Mouse (Mus musculus): ENCODE measurements around the gene S100pbp. TPM values are rescaled to one million over a fixed set of nuclear protein-coding genes. Genes with fewer than 3 reads are reported as not detected.
A peak's percentile ranks its signal among the peaks of the same experiment; 100 is the strongest.

Gene S100pbp
- polyA plus RNA-seq, 1 experiment from 2014 or later = 21.6 TPM

DNA sequence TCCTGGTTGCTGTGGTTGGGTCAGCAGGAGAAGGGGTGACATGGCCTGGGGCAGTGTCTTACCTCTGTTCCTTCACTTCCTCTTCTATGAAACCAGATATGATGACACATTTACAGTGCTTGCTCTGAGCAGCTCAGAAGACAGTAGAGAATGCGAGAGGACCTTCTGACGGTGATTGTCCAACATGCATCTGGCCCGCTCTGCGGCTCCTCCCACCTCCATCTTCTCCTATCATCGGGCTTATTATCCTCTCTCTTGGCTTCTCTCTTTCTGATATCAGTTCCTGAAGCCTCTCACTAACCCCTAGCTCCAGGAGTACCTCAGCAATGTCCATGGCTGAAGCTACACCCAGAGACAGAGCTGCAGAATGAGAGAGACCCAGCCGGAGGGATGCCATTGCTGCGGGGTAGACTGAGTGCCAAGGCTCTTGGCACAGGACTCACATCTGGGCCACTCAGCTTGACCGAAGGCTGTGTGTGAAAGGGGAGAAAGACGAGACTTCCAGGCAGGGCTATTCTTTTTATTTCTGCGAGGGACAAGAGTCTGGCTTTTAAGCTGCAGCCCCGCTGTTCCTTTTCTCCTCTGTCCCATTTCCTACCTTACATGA is 47.0 kb downstream of the S100pbp start:
- Histone ChIP-seq H3K4me1 (peaks cover 23% of the 10 kb centered on the region), H3K4me3 (no peak overlapping the region), H3K9ac (no peak overlapping the region), H3K4me2 (replicated peaks) (no peak overlapping the region), H3K9me3 (no peaks in the 10 kb centered on the region), H3K36me3 (peaks cover 16% of the 10 kb centered on the region; the same call in 1 of the 2 replicates), H3K27me3 (replicated peaks) (peaks cover 8% of the 10 kb centered on the region; the same call in 1 of the 2 replicates), H3K27ac (no peak overlapping the region)
- 91% methylated on average over 11 of the region's 11 CpGs for WGBS
- no peak for ATAC-seq (ENCODE audit: low FRiP score, low read depth)

DNA sequence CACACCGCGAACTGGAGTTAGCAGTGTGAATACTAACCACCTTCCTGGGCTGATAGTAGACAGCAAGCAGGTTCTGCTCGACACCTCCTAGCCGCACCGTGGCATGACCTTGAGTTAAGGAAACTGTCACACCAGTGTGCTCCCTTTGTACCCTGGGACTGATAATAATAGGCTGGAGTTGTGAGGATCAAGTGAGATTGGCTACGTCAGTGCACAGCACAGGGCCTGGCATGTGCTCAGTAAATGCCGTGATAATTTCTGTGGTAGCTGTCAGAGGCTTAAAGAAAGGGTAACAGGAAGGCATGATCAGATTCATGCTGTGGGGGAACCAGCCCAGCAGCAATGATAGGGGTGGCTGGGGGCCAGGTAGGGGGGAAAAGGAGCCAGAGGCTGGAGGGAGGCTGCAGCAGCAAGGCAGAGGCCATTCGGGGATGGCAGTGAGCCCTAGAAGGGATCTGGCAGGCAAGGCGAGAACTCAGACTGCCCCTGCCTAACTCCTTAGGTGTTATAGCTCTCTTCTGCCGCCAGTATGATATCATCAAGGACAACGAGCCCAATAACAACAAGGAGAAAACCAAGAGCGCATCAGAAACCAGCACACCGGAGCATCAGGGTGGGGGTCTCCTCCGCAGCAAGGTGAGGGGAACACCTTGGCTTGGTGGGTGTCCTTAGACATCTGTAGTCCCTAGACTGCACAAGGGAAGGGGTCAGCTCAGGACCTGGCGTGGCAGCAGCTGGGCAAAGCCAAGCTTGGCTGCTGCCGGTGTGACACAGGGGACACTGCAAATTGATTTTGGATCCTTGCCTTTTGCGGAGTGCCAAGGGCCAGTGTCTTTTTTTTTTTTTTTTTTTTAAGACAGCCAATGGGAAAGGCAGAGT is 47.7 kb downstream of the S100pbp start:
- peaks cover 30% of the 10 kb centered on the region for H3K4me1 ChIP-seq

DNA sequence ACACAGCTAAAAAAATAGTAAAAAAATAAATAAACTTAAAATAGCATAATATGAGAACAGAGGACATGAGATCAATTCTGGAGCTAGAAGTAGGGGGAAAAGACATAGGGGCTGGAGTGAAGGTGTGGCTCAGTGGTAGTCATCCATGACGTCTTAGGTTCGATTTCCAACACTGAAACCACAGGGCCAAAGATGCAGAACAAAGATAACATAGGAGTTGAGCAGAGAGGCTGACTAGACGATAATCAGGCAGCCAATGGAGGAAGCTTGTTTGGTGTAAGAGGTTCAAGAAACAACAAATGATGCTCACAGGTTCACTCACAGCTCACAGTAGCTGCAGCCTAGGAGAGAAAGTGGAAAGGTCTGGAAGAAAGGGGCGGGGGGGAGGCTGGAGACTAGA is 48.7 kb downstream of the S100pbp start:
- H3K4me1 ChIP-seq = peaks cover 36% of the 10 kb centered on the region
- H3K27me3 ChIP-seq (replicated peaks) = peaks cover 10% of the 10 kb centered on the region; the same call in 1 of the 2 replicates
- no peak for ATAC-seq (ENCODE audit: low FRiP score, low read depth)
- H3K27ac ChIP-seq = no peak overlapping the region
- no peak overlapping the region for H3K4me2 ChIP-seq (replicated peaks)
- no peak overlapping the region for H3K9ac ChIP-seq
- WGBS = 85% methylated on average over 4 of the region's 4 CpGs
- H3K36me3 ChIP-seq = peaks cover 16% of the 10 kb centered on the region; the same call in 1 of the 2 replicates
- H3K9me3 ChIP-seq = no peaks in the 10 kb centered on the region
- H3K4me3 ChIP-seq = no peak overlapping the region

More for the DNA sequence above, 47.7 kb downstream of the S100pbp start:
- Histone ChIP-seq H3K27ac (no peak overlapping the region), H3K9me3 (no peaks in the 10 kb centered on the region), H3K4me3 (no peak overlapping the region), H3K9ac (no peak overlapping the region), H3K4me2 (replicated peaks) (no peak overlapping the region), H3K27me3 (replicated peaks) (peaks cover 10% of the 10 kb centered on the region; the same call in 1 of the 2 replicates), H3K36me3 (peaks cover 16% of the 10 kb centered on the region; the same call in 1 of the 2 replicates)
- ATAC-seq (ENCODE audit: low FRiP score, low read depth) = no peak
- 88% methylated on average over 17 of the region's 17 CpGs for WGBS

DNA sequence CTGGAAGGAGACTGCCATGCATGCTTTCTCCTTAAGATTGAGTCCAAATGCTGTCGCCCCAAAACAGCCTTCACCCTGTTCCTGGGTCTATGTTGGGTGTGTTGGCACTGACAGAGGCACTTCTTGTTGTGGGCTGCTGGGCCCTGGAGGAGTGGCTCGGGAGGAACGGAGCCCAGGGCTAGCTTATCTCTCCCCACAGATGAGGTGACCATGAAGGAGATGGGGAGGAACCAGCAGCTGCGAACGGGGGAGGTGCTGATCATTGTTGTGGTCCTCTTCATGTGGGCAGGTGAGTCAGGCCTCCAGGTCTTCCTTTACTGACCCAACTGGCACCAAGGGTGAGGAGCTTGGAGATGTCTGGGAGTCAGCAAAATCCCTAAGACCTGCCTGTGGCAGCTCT is 49.9 kb downstream of the S100pbp start:
- Histone ChIP-seq H3K36me3 (peaks cover 16% of the 10 kb centered on the region; the same call in 1 of the 2 replicates), H3K9me3 (no peaks in the 10 kb centered on the region), H3K4me3 (no peak overlapping the region), H3K9ac (no peak overlapping the region), H3K4me1 (peaks cover 31% of the 10 kb centered on the region), H3K27ac (no peak overlapping the region), H3K27me3 (replicated peaks) (peaks cover 10% of the 10 kb centered on the region; the same call in 1 of the 2 replicates), H3K4me2 (replicated peaks) (no peak overlapping the region)
- ATAC-seq (ENCODE audit: low FRiP score, low read depth) = no peak
- 91% methylated on average over 5 of the region's 5 CpGs for WGBS

DNA sequence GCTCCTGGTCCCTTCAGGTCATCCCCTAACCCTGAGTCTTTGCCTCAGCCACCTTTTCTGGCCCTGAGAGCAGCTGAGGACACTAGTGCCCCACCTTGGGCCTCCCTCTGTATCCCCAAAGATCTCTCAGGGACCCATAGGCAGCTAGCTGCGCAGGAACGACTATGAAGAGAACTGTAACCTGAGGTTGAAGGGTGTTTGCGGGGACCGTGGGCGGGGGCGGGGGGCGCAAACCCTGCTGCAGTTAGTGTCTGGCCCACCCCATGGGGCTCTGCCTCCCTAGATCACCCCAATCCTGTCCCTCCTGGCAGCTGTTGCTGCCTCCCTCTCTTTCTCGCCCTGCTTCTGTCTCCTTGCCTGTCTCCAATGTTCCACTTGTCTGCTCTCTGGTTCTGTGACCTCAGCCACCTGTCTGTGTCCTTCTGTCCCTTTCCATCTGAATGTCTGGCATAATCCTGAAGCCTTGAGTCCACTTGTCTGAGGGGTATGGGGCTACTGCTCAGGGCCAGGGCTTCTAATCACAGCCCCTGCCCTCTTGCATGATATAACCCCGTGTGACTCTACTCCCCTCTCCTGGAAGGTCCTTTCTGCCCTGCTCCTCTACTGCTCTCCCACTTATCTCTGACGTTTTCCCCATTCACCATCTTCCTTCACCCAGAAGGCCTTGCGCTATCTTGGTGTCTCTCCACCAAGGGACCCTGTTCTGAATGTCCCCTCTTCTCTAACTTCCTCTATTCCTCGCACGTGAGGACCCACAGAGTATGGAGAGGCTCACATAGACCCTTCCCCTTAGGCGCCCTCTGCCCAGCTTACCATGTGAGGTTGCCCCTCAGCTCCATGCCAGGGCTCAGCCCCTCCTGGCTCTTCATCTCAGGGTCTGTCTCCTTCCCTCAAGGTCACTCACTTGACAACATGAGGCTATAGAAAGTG is 51.9 kb downstream of the S100pbp start:
- peak overlapping the region; percentile 74 for H3K4me3 ChIP-seq
- no peaks in the 10 kb centered on the region for H3K9me3 ChIP-seq
- peaks cover 24% of the 10 kb centered on the region for H3K4me1 ChIP-seq
- no peak for ATAC-seq (ENCODE audit: low FRiP score, low read depth)
- H3K9ac ChIP-seq = peak overlapping the region; percentile 77
- H3K36me3 ChIP-seq = peaks cover 12% of the 10 kb centered on the region; the same call in 1 of the 2 replicates
- WGBS = 41% methylated on average over 14 of the region's 14 CpGs
- peak overlapping the region; percentile 88 for H3K4me2 ChIP-seq (replicated peaks)
- H3K27me3 ChIP-seq (replicated peaks) = peaks cover 10% of the 10 kb centered on the region; the same call in 1 of the 2 replicates
- no peak overlapping the region for H3K27ac ChIP-seq

DNA sequence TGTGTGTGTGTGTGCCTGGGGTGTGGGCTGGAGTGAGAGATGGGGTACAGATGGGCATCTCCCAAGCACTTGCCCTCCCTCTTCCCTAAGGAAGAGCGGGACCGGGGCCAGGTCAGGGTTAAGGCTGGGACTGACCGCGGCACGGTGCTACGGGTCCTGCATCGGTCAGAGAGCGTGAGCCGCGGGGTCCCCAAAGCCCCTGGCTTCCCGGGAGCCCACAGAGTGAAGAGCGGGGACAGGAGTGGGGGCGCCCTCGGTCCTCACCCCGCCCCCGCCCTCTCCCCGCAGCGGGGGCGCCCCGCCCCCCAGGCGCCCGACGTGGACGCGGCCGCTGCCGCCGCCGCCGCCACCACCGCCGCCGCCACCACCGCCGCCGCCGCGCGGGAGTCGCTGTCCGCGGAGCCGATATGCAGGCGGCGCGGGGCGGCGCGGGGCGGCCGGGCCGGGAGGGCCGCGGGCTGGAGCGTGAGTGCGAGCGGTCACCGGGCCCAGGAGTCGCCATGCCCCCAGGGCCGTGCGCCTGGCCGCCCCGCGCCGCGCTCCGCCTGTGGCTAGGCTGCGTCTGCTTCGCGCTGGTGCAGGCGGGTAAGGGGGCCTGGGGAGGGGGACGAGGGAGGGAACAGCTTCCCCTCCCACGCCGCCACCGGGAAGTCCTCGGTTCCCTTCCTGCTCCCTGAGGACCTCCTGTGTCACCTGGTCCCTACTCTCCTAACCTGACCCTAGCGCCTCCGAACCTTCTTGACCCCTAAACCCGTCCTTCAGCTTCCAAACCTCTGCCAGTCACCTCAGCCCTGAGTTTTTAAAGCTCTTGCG is 52.7 kb downstream of the S100pbp start, which contains the start of gene Fndc5:
Fndc5 (plus strand) TSS at position 421 of the 813 bp plus-strand sequence.
- WGBS = under 1% methylated on average over 42 of the region's 80 CpGs
- Histone ChIP-seq H3K27ac (no peak within 1 kb of the TSS), H3K9me3 (no peaks in the 10 kb centered on the region), H3K27me3 (replicated peaks) (peaks cover 10% of the 10 kb centered on the region; the same call in 1 of the 2 replicates), H3K9ac (peak within 1 kb of the TSS; percentile 77), H3K4me1 (peaks cover 24% of the 10 kb centered on the region), H3K4me2 (replicated peaks) (peak within 1 kb of the TSS; percentile 88), H3K4me3 (peak within 1 kb of the TSS; percentile 74), H3K36me3 (peaks cover 12% of the 10 kb centered on the region; the same call in 1 of the 2 replicates)
- ATAC-seq (ENCODE audit: low FRiP score, low read depth) = peak; percentile 8; the same call in 1 of the 2 replicates

DNA sequence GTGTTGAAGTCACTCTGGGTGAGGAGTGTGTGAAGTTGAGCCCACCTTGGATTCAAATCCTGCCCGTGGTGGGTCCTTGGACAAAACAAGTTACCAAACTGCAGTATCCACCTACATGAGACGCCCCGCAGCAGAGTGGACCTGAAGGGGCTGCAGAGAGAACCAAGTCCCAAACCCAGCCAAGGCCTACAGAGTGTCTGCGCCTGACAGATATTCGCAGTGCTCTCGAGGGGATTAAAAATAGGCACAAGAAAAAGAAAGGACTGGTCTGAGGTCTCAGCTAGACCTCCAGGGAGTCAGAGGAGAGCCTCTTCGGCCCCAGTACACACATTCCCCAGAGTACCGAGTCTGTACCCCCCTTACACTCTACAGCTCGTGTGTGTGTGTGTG is 53.3 kb downstream of the S100pbp start:
- Histone ChIP-seq H3K36me3 (peaks cover 12% of the 10 kb centered on the region; the same call in 1 of the 2 replicates), H3K9me3 (no peaks in the 10 kb centered on the region), H3K4me3 (peak overlapping the region; percentile 74), H3K4me2 (replicated peaks) (peak overlapping the region; percentile 88), H3K27ac (no peak overlapping the region), H3K27me3 (replicated peaks) (peaks cover 10% of the 10 kb centered on the region; the same call in 1 of the 2 replicates), H3K4me1 (peaks cover 24% of the 10 kb centered on the region), H3K9ac (peak overlapping the region; percentile 77)
- no peak for ATAC-seq (ENCODE audit: low FRiP score, low read depth)
- 32% methylated on average over 9 of the region's 9 CpGs for WGBS

DNA sequence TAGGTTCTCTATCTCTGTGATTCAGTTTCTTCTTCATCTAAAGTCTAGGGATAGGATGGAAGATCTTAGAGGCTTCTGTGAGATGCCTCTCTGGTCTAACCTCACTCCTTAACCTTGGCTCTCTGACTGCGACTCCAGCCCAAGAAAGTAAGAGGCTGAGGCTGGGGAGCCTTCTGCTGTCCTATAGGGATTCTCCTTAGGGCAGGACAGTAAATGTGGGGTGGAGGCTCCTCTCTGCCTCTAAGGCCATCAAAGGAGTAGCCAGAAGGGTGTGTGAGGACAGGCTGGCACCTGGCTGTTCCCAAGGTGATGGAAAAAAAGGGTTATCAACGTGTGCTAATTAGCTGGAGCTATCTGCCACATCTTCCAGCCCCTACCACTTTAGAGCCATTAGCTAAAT is 53.9 kb downstream of the S100pbp start:
- WGBS = 49% methylated on average over 2 of the region's 2 CpGs
- H3K27me3 ChIP-seq (replicated peaks) = peaks cover 10% of the 10 kb centered on the region; the same call in 1 of the 2 replicates
- H3K4me2 ChIP-seq (replicated peaks) = peak overlapping the region; percentile 88
- ATAC-seq (ENCODE audit: low FRiP score, low read depth) = no peak
- peaks cover 12% of the 10 kb centered on the region; the same call in 1 of the 2 replicates for H3K36me3 ChIP-seq
- H3K9ac ChIP-seq = peak overlapping the region; percentile 23; the same call in 1 of the 2 replicates
- H3K27ac ChIP-seq = no peak overlapping the region
- peak overlapping the region; percentile 74 for H3K4me3 ChIP-seq
- no peaks in the 10 kb centered on the region for H3K9me3 ChIP-seq
- peaks cover 29% of the 10 kb centered on the region for H3K4me1 ChIP-seq

DNA sequence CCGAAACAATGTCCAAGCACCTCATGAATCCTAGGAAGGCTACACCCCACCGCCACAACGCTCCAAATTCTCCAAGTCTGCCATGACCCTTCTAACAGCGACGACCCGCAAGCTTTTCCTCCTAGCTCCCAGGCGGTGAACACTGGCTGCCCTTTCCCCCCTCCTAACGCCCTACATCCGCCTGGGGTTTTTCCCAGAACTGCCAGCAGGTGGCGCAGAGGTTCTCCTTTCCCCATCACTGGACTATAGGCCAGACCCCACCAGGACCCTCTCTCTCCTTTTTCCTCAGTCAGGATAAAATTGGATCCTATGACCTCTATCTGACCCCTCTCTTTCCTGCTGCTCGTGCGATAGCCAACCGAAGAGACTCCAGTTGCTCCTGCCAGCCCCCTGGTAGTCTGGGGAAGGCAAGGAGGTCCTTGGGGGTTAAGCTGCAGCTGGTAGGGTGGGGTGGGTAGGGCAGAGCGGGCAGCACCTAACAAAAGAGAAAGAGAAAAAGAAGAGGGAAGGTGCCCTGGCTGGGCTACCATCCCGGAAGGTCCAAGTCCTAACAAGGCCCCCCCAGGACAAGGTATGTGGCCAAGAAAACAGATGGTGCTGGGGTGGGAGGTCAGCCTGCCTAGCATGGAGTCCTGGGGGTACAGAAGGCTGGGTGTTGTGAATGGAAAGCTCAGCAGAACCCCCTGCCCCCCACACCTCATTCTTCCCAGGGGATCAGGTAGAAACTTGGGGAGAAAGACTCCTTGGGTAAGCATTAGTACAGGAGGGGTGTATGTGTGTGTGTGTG is 54.5 kb downstream of the S100pbp start:
- peak overlapping the region; percentile 18; the same call in 1 of the 2 replicates for H3K4me3 ChIP-seq
- peaks cover 10% of the 10 kb centered on the region; the same call in 1 of the 2 replicates for H3K27me3 ChIP-seq (replicated peaks)
- peak; percentile 69 for ATAC-seq (ENCODE audit: low FRiP score, low read depth)
- peaks cover 6% of the 10 kb centered on the region; the same call in 1 of the 2 replicates for H3K36me3 ChIP-seq
- H3K4me1 ChIP-seq = peaks cover 34% of the 10 kb centered on the region
- no peaks in the 10 kb centered on the region for H3K9me3 ChIP-seq
- WGBS = 7% methylated on average over 15 of the region's 15 CpGs
- peak overlapping the region; percentile 23; the same call in 1 of the 2 replicates for H3K9ac ChIP-seq
- H3K27ac ChIP-seq = no peak overlapping the region
- peak overlapping the region; percentile 88 for H3K4me2 ChIP-seq (replicated peaks)

DNA sequence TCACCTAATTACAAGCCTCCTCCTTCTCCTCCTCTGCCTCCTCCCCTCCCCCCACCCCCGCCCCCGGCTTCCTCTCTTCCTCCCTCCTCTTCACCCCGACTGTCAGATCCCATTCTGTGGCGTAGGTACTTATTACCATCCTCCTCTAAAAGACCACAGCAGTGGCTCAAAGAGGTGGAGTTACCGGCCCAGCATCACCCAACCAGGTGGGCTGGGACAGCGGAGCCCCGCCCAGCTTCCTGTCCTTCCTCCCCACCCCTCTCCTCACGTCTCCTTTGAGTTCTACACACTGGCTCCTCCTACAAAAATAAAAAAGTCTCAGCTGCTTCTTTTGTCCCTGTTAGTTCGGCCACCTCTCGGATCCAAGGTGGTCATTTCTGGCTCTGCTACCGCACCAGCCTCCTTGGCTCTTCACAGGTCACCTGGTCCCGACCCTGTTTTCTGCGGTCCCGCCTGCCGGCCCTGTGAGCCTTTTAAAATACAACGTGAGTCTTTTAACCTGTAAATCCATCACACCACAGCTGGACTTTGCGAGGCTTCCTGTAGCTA is 58.7 kb downstream of the S100pbp start:
- Histone ChIP-seq H3K4me3 (no peak overlapping the region), H3K9ac (0 out of 2 replicates have a peak overlapping the region, but pooled peaks have one; percentile 13), H3K27ac (no peak overlapping the region), H3K4me1 (peaks cover 29% of the 10 kb centered on the region), H3K4me2 (replicated peaks) (peak overlapping the region; percentile 44), H3K9me3 (no peaks in the 10 kb centered on the region), H3K36me3 (no peaks in the 10 kb centered on the region), H3K27me3 (replicated peaks) (no peaks in the 10 kb centered on the region)
- ATAC-seq (ENCODE audit: low FRiP score, low read depth) = 0 out of 2 replicates have a peak, but pooled peaks have one; percentile 13
- WGBS = 3% methylated on average over 17 of the region's 17 CpGs
